8 mouse cellular contexts compared by ENCODE assay signal in the genomic region with DNA sequence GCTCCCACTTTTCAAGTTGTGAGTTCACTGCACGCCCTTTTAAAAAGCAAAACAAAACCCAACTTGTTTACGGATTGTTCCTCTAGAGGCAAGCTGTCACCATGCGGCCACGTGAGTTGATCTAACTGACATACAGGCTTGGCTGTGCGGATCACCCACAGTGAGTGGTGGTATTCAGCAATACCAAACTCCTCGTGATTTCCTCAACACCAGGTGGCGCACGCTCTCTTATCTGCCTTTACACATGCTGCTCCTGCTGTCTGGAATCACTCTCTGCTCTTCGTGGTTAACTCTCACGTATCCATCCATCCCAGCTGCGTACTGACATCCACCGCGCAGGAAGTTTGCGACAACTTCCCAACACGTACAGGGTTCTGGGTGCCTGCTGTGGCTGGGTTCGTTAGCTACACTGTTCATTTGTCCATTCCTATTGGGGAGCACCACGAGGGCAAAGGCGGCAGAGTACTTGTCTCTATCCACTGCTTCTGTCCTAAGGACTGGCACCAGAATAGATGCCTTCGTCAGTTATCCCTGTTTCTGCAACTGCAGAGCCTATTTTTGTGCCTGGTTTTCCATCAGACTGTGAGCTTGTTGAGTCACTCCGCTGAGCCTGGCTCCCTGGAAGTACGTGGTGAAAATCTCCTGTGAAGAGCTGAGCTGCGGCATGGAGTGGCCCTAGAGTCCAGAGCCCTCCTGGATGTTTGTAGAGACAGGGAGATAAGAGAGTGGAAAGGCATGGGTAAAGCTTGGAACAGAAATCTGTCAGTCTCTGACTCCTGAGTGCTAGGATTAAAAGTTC. TPM values are rescaled to one million over a fixed set of nuclear protein-coding genes. Genes with fewer than 3 reads are reported as not detected.
A peak's percentile ranks its signal among the peaks of the same experiment; 100 is the strongest.
DNase-seq lines count a peak whose midpoint lies in the region; ATAC-seq and TF ChIP-seq lines count a peak whose summit lies in the region.

No protein-coding gene starts in this region.

- DNase-seq in MEL-GATA-1-ER (ENCODE audit: extremely low read depth, low read depth): peak; percentile 80
- peak; percentile 89 for DNase-seq in cerebellum, adult 8-10 months
- DNase-seq in forelimb bud, embryonic 11.5 days (ENCODE audit: low read depth, low spot score): peak; percentile 87
- DNase-seq in heart, postnatal 4 days: peak; percentile 90
- peak; percentile 84 to 85 for DNase-seq in layer of hippocampus, adult 2 months (ENCODE audit: low spot score in 2 of 2)
- DNase-seq in lung, adult 2 months: peak; percentile 82
- peak; percentile 59 for DNase-seq in testis, postnatal 14 days (ENCODE audit: low spot score)

- H3K4me1 ChIP-seq in lung, adult 2 months (ENCODE audit: control insufficient read depth, insufficient read depth, low read length): peaks cover 2% of the 10 kb centered on the region; the same call in 1 of the 2 replicates

- peak; percentile 82 for TF ChIP-seq CTCF in layer of hippocampus, adult 2 months (conservative IDR thresholded peaks at IDR 0.05)
- peak; percentile 81 for TF ChIP-seq CTCF in lung, adult 2 months (IDR thresholded peaks at IDR 0.05; ENCODE audit: insufficient read depth, low read length)

- peak; percentile 87 for ATAC-seq in neutrophil, adult 5-6 weeks (ENCODE audit: extremely low read depth, insufficient number of reproducible peaks, low FRiP score, poor library complexity, severe bottlenecking)

- 11% methylated on average over 22 of the region's 22 CpGs for WGBS in lung, adult 2 months

- peak overlapping the region; percentile 34; the same call in 1 of the 2 replicates for H3K4me3 ChIP-seq in layer of hippocampus, adult 2 months
- H3K4me3 ChIP-seq in lung, adult 2 months (replicated peaks; ENCODE audit: extremely low read depth, low read depth, low read length): peak overlapping the region; percentile 7

- no peak for TF ChIP-seq POLR2A in lung, adult 2 months (IDR thresholded peaks at IDR 0.05; ENCODE audit: borderline replicate concordance, extremely low read depth, low read depth, low read length)

- peak overlapping the region; percentile 72; the same call in 1 of the 2 replicates for H3K27ac ChIP-seq in layer of hippocampus, adult 2 months

RNA-seq across cellular contexts. Expression of gene Glt8d2, which starts 23.8 kb away (rescaled TPM):
- total RNA-seq in heart, postnatal 4 days (2021): 1 to 10 TPM; 3.0 to 3.9 TPM
- 10 to 100 TPM; 17.9 to 18.6 TPM for total RNA-seq in layer of hippocampus, adult 2 months (2021)
- polyA plus RNA-seq in lung, adult 2 months (2012; rRNA removed): 4.4 and 5.5 TPM in 2 replicates
- 0.93 TPM in 1 of 2 replicates, not detected in the other for total RNA-seq in neutrophil, adult 5-6 weeks (2017)

RNA-seq across cellular contexts. Expression of gene Hcfc2, which starts 29.3 kb away (rescaled TPM):
- total RNA-seq in heart, postnatal 4 days (2021): 10 to 100 TPM; 37.1 to 38.5 TPM
- 10 to 100 TPM; 46.7 to 51.5 TPM for total RNA-seq in layer of hippocampus, adult 2 months (2021)
- 6.9 and 9.3 TPM in 2 replicates for polyA plus RNA-seq in lung, adult 2 months (2012; rRNA removed)
- total RNA-seq in neutrophil, adult 5-6 weeks (2017): 34.3 and 37.1 TPM in 2 replicates

RNA-seq across cellular contexts. Expression of gene Tdg, which starts 37.0 kb away (rescaled TPM):
- 10 to 100 TPM; 43.8 to 48.9 TPM for total RNA-seq in heart, postnatal 4 days (2021)
- 10 to 100 TPM; 44.7 to 47.9 TPM for total RNA-seq in layer of hippocampus, adult 2 months (2021)
- 13.6 and 20.5 TPM in 2 replicates for polyA plus RNA-seq in lung, adult 2 months (2012; rRNA removed)
- 33.5 and 47.0 TPM in 2 replicates for total RNA-seq in neutrophil, adult 5-6 weeks (2017)

RNA-seq across cellular contexts. Expression of gene 1190007I07Rik, which starts 43.6 kb away (rescaled TPM):
- 10 to 100 TPM; 18.6 to 21.7 TPM for total RNA-seq in heart, postnatal 4 days (2021)
- 10 to 100 TPM; 21.7 to 23.1 TPM for total RNA-seq in layer of hippocampus, adult 2 months (2021)
- 22.3 and 37.2 TPM in 2 replicates for polyA plus RNA-seq in lung, adult 2 months (2012; rRNA removed)
- total RNA-seq in neutrophil, adult 5-6 weeks (2017): 12.8 and 26.3 TPM in 2 replicates

Comparison
In these comparisons a context has a peak if more than half of its experiments do, and no peak if none do; other contexts are left out.
1. Peak in every context shown above with its lines: DNase-seq, ATAC-seq, H3K4me3 ChIP-seq and H3K27ac ChIP-seq.